Mouse (Mus musculus): ENCODE measurements around the gene Uvrag. TPM values are rescaled to one million over a fixed set of nuclear protein-coding genes. Genes with fewer than 3 reads are reported as not detected.

Uvrag gene
- polyA plus RNA-seq, 1 experiment from 2014 or later: 25.1 TPM

- DNase-seq (no peak), ATAC-seq (ENCODE audit: insufficient read depth) (no peak)
- Histone ChIP-seq H3K9ac (no peak overlapping the region), H3K4me1 (ENCODE audit: insufficient read depth) (no peaks in the 10 kb centered on the region), H3K4me2 (no peak overlapping the region), H3K27ac (ENCODE audit: low read depth) (no peak overlapping the region), H3K9me3 (ENCODE audit: low read depth, low read length) (no peaks in the 10 kb centered on the region), H3K27me3 (ENCODE audit: insufficient read depth, low read length) (no peaks in the 10 kb centered on the region), H3K36me3 (ENCODE audit: insufficient read depth) (no peaks in the 10 kb centered on the region), H3K4me3 (ENCODE audit: low read depth, low read length) (no peak overlapping the region)
- no peak for TF ChIP-seq CTCF (IDR thresholded peaks at IDR 0.05; ENCODE audit: low read depth)
- 65% methylated on average over 6 of the region's 6 CpGs for WGBS
Observed at GRCm38 (mm10) chr7:99172898-99173297, 32.0 kb upstream of the Uvrag start.

GRCm38 (mm10) chr7:99171730-99172463 lies 31.0 kb upstream of the Uvrag start:
- no peak overlapping the region for H3K4me2 ChIP-seq
- H3K4me3 ChIP-seq (ENCODE audit: low read depth, low read length): no peak overlapping the region
- no peak overlapping the region for H3K27ac ChIP-seq (ENCODE audit: low read depth)
- H3K27me3 ChIP-seq (ENCODE audit: insufficient read depth, low read length): no peaks in the 10 kb centered on the region
- DNase-seq: no peak
- no peak for ATAC-seq (ENCODE audit: insufficient read depth)
- H3K9ac ChIP-seq: no peak overlapping the region
- no peaks in the 10 kb centered on the region for H3K36me3 ChIP-seq (ENCODE audit: insufficient read depth)
- no peak for TF ChIP-seq CTCF (IDR thresholded peaks at IDR 0.05; ENCODE audit: low read depth)
- H3K4me1 ChIP-seq (ENCODE audit: insufficient read depth): no peaks in the 10 kb centered on the region
- 56% methylated on average over 10 of the region's 10 CpGs for WGBS
- H3K9me3 ChIP-seq (ENCODE audit: low read depth, low read length): no peaks in the 10 kb centered on the region

GRCm38 (mm10) chr7:99170519-99170918 lies 29.6 kb upstream of the Uvrag start:
- WGBS: 87% methylated on average over 6 of the region's 6 CpGs
- Histone ChIP-seq H3K27ac (ENCODE audit: low read depth) (no peak overlapping the region), H3K4me1 (ENCODE audit: insufficient read depth) (no peaks in the 10 kb centered on the region)

GRCm38 (mm10) chr7:99169717-99170403 lies 28.9 kb upstream of the Uvrag start:
- Histone ChIP-seq H3K36me3 (ENCODE audit: insufficient read depth) (no peaks in the 10 kb centered on the region), H3K4me1 (ENCODE audit: insufficient read depth) (no peaks in the 10 kb centered on the region), H3K27ac (ENCODE audit: low read depth) (no peak overlapping the region), H3K27me3 (ENCODE audit: insufficient read depth, low read length) (no peaks in the 10 kb centered on the region), H3K4me3 (ENCODE audit: low read depth, low read length) (no peak overlapping the region), H3K4me2 (no peak overlapping the region), H3K9ac (no peak overlapping the region), H3K9me3 (ENCODE audit: low read depth, low read length) (no peaks in the 10 kb centered on the region)
- no peak for ATAC-seq (ENCODE audit: insufficient read depth)
- 71% methylated on average over 9 of the region's 9 CpGs for WGBS
- TF ChIP-seq CTCF (IDR thresholded peaks at IDR 0.05; ENCODE audit: low read depth): no peak
- DNase-seq: no peak

More at GRCm38 (mm10) chr7:99170519-99170918, 29.6 kb upstream of the Uvrag start:
- Histone ChIP-seq H3K36me3 (ENCODE audit: insufficient read depth) (no peaks in the 10 kb centered on the region), H3K4me3 (ENCODE audit: low read depth, low read length) (no peak overlapping the region), H3K4me2 (no peak overlapping the region), H3K9me3 (ENCODE audit: low read depth, low read length) (no peaks in the 10 kb centered on the region), H3K9ac (no peak overlapping the region), H3K27me3 (ENCODE audit: insufficient read depth, low read length) (no peaks in the 10 kb centered on the region)
- no peak for TF ChIP-seq CTCF (IDR thresholded peaks at IDR 0.05; ENCODE audit: low read depth)
- ATAC-seq (ENCODE audit: insufficient read depth) (no peak), DNase-seq (no peak)

- Histone ChIP-seq H3K4me1 (ENCODE audit: insufficient read depth) (no peaks in the 10 kb centered on the region), H3K4me2 (no peak overlapping the region), H3K9me3 (ENCODE audit: low read depth, low read length) (no peaks in the 10 kb centered on the region), H3K9ac (no peak overlapping the region), H3K4me3 (ENCODE audit: low read depth, low read length) (no peak overlapping the region), H3K27ac (ENCODE audit: low read depth) (no peak overlapping the region), H3K36me3 (ENCODE audit: insufficient read depth) (no peaks in the 10 kb centered on the region), H3K27me3 (ENCODE audit: insufficient read depth, low read length) (no peaks in the 10 kb centered on the region)
- DNase-seq: no peak
- WGBS: 72% methylated on average over 6 of the region's 6 CpGs
- no peak for ATAC-seq (ENCODE audit: insufficient read depth)
- no peak for TF ChIP-seq CTCF (IDR thresholded peaks at IDR 0.05; ENCODE audit: low read depth)
Observed at GRCm38 (mm10) chr7:99168756-99169155, 27.8 kb upstream of the Uvrag start.

GRCm38 (mm10) chr7:99167939-99168338 lies 27.0 kb upstream of the Uvrag start:
- H3K27ac ChIP-seq (ENCODE audit: low read depth): no peak overlapping the region
- DNase-seq (peak; percentile 57), ATAC-seq (ENCODE audit: insufficient read depth) (peak; percentile 74)
- H3K27me3 ChIP-seq (ENCODE audit: insufficient read depth, low read length): no peaks in the 10 kb centered on the region
- H3K9me3 ChIP-seq (ENCODE audit: low read depth, low read length): no peaks in the 10 kb centered on the region
- no peak overlapping the region for H3K9ac ChIP-seq
- H3K36me3 ChIP-seq (ENCODE audit: insufficient read depth): no peaks in the 10 kb centered on the region
- no peak overlapping the region for H3K4me3 ChIP-seq (ENCODE audit: low read depth, low read length)
- no peak for TF ChIP-seq CTCF (IDR thresholded peaks at IDR 0.05; ENCODE audit: low read depth)
- no peaks in the 10 kb centered on the region for H3K4me1 ChIP-seq (ENCODE audit: insufficient read depth)
- 48% methylated on average over 5 of the region's 5 CpGs for WGBS
- H3K4me2 ChIP-seq: no peak overlapping the region

- no peak overlapping the region for H3K4me2 ChIP-seq
- H3K36me3 ChIP-seq (ENCODE audit: insufficient read depth): no peaks in the 10 kb centered on the region
- 70% methylated on average over 8 of the region's 8 CpGs for WGBS
- no peak overlapping the region for H3K4me3 ChIP-seq (ENCODE audit: low read depth, low read length)
- H3K4me1 ChIP-seq (ENCODE audit: insufficient read depth): no peaks in the 10 kb centered on the region
- no peaks in the 10 kb centered on the region for H3K9me3 ChIP-seq (ENCODE audit: low read depth, low read length)
- no peak overlapping the region for H3K27ac ChIP-seq (ENCODE audit: low read depth)
- H3K9ac ChIP-seq: no peak overlapping the region
- ATAC-seq (ENCODE audit: insufficient read depth): no peak
- TF ChIP-seq CTCF (IDR thresholded peaks at IDR 0.05; ENCODE audit: low read depth): no peak
- DNase-seq: no peak
- H3K27me3 ChIP-seq (ENCODE audit: insufficient read depth, low read length): no peaks in the 10 kb centered on the region
Observed at GRCm38 (mm10) chr7:99166159-99166558, 25.2 kb upstream of the Uvrag start.
